Mouse (Mus musculus) neural tube, embryonic 11.5 days (tissue): Measurements from ENCODE around the gene Clmp. TPM values are rescaled to one million over a fixed set of nuclear protein-coding genes. Genes with fewer than 3 reads are reported as not detected.
"Not testable (repeated sequence)": the region's sequence is repeated elsewhere in the genome, so short reads cannot be mapped to it uniquely, and the experiment has no call there.

Experiments
- ATAC-seq: fragments of 200-750 bp; cut with Nextera tagmentation; 2 replicates; pipeline ENCODE4 v1.8.0; 2017; ENCODE audit warnings: moderate number of reproducible peaks, mild to moderate bottlenecking, moderate TSS enrichment, moderate library complexity; ENCODE audit not compliant: insufficient read depth, low FRiP score, low TSS enrichment
- DNase-seq: peaks from one replicate; pipeline ENCODE4 v3.0.0-alpha.2; 2015; ENCODE audit warnings: low spot score
- H3K27ac ChIP-seq: fragments of 300-500 bp; sonication (generic); 2 replicates; pipeline ENCODE4 v1.5.1; 2014; ENCODE audit warnings: low read depth, mild to moderate bottlenecking, low read length
- H3K27me3 ChIP-seq: fragments of 300-500 bp; sonication (generic); 2 replicates; pipeline ENCODE4 v1.6.1; 2014; ENCODE audit warnings: mild to moderate bottlenecking, low read length, mixed read lengths; ENCODE audit not compliant: control insufficient read depth, insufficient read depth
- H3K36me3 ChIP-seq: fragments of 300-500 bp; sonication (generic); 2 replicates; pipeline ENCODE4 v1.6.1; 2014; ENCODE audit warnings: mild to moderate bottlenecking, low read length, moderate library complexity, mixed read lengths; ENCODE audit not compliant: control insufficient read depth, insufficient read depth
- H3K4me1 ChIP-seq: fragments of 300-500 bp; sonication (generic); 2 replicates; pipeline ENCODE4 v1.6.1; 2014; ENCODE audit warnings: low read length, mixed read lengths; ENCODE audit not compliant: control insufficient read depth, insufficient read depth
- H3K4me2 ChIP-seq: fragments of 300-500 bp; sonication (generic); 2 replicates; pipeline ENCODE4 v1.6.1; 2014; ENCODE audit warnings: low read depth, mild to moderate bottlenecking, moderate library complexity
- H3K4me3 ChIP-seq: fragments of 300-500 bp; sonication (generic); 2 replicates; pipeline ENCODE4 v1.5.1; 2014; ENCODE audit warnings: low read depth, low read length
- H3K9ac ChIP-seq: fragments of 300-500 bp; sonication (generic); 2 replicates; pipeline ENCODE4 v1.6.1; 2014; ENCODE audit warnings: mild to moderate bottlenecking, low read length
- H3K9me3 ChIP-seq: fragments of 300-500 bp; sonication (generic); 2 replicates; pipeline ENCODE4 v1.6.1; 2016; ENCODE audit warnings: low read length; ENCODE audit not compliant: control insufficient read depth
- WGBS: fragments of 180-500 bp; shearing (Covaris S2); extraction: QIAGEN DNeasy Blood & Tissue Kit; methylation state at CpG from one replicate; pipeline ENCODE4 v1.1.7; 2014; 5-methylcytosine and 5-hydroxymethylcytosine counted together
- polyA plus RNA-seq: library from polyadenylated mRNA; unstranded; fragments of >200 nt; fragmentation: Nextera tagmentation; extraction: Ambion mirVana; gene quantifications from 2 replicates; pipeline ENCODE4 v1.2.1, GENCODE M21; 2014

Clmp gene
- polyA plus RNA-seq, 1 experiment from 2014 or later: 46.9 TPM

DNA sequence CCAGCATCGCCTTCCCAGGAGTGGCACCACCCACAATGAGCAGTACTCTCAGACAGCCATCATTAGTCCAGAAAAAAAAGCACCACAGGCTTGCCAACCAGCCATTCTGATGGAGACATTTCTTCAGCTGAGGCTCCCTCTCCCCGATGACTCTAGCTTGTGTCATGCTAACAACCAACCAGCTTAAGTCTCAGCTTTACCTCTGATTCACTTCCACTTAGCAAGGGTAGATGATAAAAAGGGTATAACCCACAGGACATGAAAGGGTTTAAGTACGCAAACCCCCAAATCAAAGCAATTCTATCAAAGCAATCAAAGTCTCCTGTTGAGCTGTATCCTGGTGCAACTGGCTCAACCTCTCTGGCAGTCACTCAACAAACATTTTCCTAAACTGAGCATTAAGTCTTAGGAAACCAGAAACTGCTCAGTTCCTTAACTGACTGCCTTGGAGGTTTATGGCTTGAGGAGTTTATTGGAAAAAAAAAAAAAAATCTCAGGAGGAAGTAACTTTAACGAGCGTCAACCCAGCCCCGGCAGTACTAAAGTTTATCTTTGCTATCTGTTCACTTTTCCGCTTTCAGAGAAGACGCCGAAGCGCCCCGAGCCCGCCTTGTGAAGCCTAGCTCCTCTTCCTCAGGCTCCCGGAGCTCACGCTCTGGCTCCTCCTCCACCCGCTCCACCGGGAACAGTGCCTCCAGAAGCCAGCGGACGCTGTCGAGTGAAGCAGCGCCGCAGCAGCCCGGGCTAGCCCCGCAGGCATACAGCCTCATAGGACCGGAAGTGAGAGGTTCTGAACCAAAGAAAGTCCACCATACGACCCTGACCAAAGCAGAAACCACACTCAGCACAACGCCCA lies 96.2 kb downstream of the Clmp start:
- Histone ChIP-seq H3K36me3 (no peaks in the 10 kb centered on the region), H3K9me3 (no peaks in the 10 kb centered on the region), H3K4me2 (peak overlapping the region; percentile 30), H3K4me3 (no peak overlapping the region), H3K9ac (no peak overlapping the region; the same call in 1 of the 2 replicates), H3K4me1 (peaks cover 6% of the 10 kb centered on the region), H3K27ac (no peak overlapping the region), H3K27me3 (no peaks in the 10 kb centered on the region)
- WGBS: 35% methylated on average over 26 of the region's 26 CpGs
- no peak for DNase-seq
- ATAC-seq: no peak

DNA sequence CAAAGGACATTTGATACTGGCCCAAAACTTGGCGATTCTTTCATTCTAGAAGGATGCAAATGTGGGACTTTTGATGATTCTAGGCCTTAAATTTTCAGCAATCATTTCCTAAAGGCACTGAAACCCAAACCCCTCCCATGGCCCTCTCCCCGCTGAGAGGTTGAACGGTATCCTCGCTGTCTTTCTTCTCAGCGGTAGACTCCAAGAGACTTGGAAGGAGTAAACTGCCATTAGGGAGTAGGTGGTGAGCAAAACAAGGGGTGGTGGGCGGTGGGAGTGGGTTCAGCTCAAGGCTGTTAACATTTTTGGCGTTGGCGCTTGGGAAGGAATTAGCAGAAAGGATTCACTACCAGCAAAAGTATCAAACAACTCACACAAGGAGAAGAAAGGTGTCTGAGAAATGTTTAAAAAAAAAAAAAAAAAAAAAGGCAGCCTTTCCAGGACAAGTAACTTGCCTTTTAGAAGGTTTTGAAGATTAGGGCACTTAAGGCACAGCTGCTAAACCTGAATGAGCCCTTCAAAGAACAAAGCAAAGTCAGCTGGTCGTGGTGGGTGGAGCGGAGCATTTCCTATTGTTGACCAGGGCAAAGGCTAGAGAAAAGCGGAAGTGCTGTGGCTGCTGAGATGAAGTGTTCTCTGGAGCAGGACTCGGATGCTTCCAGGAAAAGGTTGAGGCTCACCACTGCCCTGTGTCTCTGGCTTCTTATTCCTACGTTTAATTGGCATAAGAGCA lies 98.0 kb downstream of the Clmp start:
- H3K4me3 ChIP-seq: no peak overlapping the region
- ATAC-seq: no peak
- WGBS: 8% methylated on average over 13 of the region's 13 CpGs
- H3K4me1 ChIP-seq: peaks cover 6% of the 10 kb centered on the region
- H3K36me3 ChIP-seq: no peaks in the 10 kb centered on the region
- peak; percentile 61 for DNase-seq
- H3K27me3 ChIP-seq: no peaks in the 10 kb centered on the region
- H3K9me3 ChIP-seq: no peaks in the 10 kb centered on the region
- peak overlapping the region; percentile 58; the same call in 1 of the 2 replicates for H3K27ac ChIP-seq
- peak overlapping the region; percentile 29 for H3K4me2 ChIP-seq
- H3K9ac ChIP-seq: peak overlapping the region; percentile 44

DNA sequence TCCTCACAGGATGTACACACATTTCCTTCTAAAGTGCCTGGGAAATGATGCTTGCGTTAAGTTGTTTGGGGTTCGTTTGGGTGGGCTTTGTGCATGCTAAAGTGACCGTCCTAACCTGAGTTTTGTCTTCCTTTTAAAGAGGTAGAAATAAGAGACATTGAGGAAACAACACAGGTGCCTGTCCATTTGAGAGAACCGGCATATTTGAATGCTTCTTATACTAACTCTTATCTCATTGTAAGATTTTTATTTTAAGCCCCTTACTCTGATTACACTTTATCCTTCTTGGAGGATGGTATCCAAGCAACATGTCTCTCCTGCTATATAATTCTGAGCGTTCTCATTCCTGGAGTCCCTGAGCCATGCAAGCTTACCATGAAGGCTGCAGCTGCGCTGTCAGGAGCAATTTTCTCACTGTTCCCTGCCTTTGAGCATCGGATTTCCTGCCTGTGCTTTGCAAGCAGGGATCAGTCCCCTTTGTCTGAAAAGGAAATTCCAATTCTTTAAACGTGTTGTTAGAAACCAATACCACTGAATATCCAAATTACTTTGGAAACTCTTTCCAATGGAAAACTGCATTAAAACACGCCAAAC lies 98.7 kb downstream of the Clmp start:
- no peaks in the 10 kb centered on the region for H3K9me3 ChIP-seq
- peaks cover 6% of the 10 kb centered on the region for H3K4me1 ChIP-seq
- H3K27me3 ChIP-seq: no peaks in the 10 kb centered on the region
- H3K4me2 ChIP-seq: peak overlapping the region; percentile 29
- ATAC-seq (no peak; the same call in 1 of the 2 replicates), DNase-seq (no peak)
- peak overlapping the region; percentile 58; the same call in 1 of the 2 replicates for H3K27ac ChIP-seq
- 7% methylated on average over 9 of the region's 9 CpGs for WGBS
- no peak overlapping the region for H3K4me3 ChIP-seq
- H3K9ac ChIP-seq: peak overlapping the region; percentile 44
- no peaks in the 10 kb centered on the region for H3K36me3 ChIP-seq

DNA sequence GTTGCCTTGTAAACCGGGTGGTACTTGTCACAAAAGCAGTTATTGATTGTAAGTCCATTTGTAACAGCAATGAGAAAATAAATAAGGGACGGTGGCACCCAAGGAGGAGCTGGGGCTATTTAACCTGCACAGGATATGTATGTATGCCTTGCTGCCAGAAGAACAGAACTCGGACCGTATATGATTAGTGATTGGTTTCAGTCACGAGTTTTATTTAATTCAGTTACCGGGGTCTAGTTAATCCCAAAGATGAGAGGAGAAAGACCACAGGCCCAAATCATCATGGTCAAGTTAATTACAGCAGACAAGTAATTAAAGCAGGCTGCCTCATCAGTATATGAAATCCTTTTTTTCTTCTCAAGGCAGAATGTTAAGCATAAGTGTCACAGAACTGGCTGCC lies 99.7 kb downstream of the Clmp start:
- no peak overlapping the region for H3K4me3 ChIP-seq
- no peaks in the 10 kb centered on the region for H3K36me3 ChIP-seq
- ATAC-seq: no peak
- H3K4me1 ChIP-seq: peaks cover 6% of the 10 kb centered on the region
- H3K27ac ChIP-seq: no peak overlapping the region
- H3K9ac ChIP-seq: no peak overlapping the region
- no peaks in the 10 kb centered on the region for H3K9me3 ChIP-seq
- no peak for DNase-seq
- no peak overlapping the region for H3K4me2 ChIP-seq
- no peaks in the 10 kb centered on the region for H3K27me3 ChIP-seq
- WGBS: 66% methylated on average over 6 of the region's 6 CpGs

DNA sequence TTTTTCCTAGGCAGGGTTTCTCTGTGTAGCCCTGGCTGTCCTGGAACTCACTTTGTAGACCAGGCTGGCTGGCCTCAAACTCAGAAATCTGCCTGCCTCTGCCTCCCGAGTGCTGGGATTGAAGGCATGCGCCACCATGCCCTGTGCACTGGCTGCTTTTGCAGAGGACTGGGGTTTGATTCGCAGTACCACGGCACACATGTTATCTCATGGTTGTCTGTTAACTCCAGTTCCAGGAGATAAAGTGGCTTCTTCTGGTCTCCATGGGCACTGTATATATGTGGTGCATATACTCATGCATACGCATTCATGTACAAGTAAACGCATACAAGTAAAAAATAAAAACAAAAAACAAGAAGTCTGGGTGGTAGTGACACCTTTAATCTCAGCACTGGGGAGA lies 101.1 kb downstream of the Clmp start:
- H3K9ac ChIP-seq, H3K27me3 ChIP-seq, H3K4me3 ChIP-seq, H3K9me3 ChIP-seq, H3K4me2 ChIP-seq, H3K27ac ChIP-seq, DNase-seq, H3K36me3 ChIP-seq, ATAC-seq, H3K4me1 ChIP-seq: not testable (repeated sequence)
- WGBS: 95% methylated on average over 6 of the region's 6 CpGs

DNA sequence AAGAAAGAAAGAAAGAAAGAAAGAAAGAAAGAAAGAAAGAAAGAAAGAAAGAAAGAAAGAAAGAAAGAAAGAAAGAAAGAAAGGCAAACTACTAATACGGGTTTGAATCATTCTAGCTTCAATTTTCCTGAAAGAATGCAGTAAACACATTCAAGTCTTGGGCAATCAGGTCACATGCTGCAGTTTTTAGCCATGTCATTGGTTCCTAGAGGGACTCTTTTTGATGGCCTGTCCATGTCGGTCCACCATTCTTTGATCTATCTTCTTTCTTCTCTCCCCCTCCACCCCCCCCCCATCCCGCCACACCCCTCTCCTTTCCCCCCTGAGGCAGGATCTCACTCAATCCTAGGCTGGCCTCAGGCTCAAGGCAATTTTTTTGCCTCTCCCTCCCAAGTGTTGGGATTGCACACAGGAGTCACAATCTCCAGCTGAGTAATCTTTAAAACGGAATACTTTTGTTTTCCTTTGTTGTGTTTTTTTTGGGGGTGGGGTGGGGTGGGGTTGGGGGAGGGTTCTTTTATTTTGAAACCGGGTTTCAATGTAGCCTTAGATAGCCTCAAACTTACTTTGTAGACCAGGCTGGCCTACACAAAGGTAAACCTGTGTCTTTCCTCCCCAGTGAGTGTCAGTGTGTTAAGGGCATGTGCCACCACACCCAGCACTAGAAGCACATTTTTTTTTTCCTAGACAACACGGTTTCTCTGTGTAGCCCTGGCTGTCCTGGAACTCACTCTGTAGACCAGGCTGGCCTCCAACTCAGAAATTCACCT lies 106.3 kb downstream of the Clmp start:
- 73% methylated on average over 6 of the region's 6 CpGs for WGBS

DNA sequence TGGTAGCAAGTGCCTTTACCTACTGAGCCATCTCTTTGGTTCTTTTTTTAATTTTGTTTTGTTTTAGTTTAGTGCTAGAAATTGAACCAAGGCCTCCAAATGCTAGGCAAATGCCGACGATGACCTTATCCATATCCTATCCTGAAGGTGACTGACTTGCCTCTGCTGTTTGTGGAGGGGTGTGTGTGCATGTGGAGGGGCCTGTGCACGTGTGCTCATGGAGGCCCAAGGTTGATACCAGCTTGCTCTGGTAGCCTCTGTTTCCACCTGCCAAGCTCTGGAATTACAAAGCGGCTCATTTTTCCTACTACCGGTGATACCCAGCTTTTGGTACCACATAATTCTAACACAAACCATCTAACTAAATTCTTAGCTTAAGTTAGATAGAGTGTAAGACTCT lies 107.8 kb downstream of the Clmp start:
- Histone ChIP-seq H3K9ac (no peak overlapping the region), H3K36me3 (no peaks in the 10 kb centered on the region), H3K27me3 (no peaks in the 10 kb centered on the region), H3K27ac (no peak overlapping the region), H3K4me3 (no peak overlapping the region), H3K4me1 (no peaks in the 10 kb centered on the region), H3K4me2 (no peak overlapping the region), H3K9me3 (no peaks in the 10 kb centered on the region)
- no peak for ATAC-seq
- WGBS: 92% methylated on average over 5 of the region's 5 CpGs
- DNase-seq: no peak

More for the DNA sequence above, 106.3 kb downstream of the Clmp start:
- no peak overlapping the region for H3K27ac ChIP-seq
- no peak overlapping the region for H3K9ac ChIP-seq
- no peaks in the 10 kb centered on the region for H3K4me1 ChIP-seq
- DNase-seq: no peak
- no peak overlapping the region for H3K4me3 ChIP-seq
- H3K4me2 ChIP-seq: no peak overlapping the region
- no peaks in the 10 kb centered on the region for H3K27me3 ChIP-seq
- H3K36me3 ChIP-seq: no peaks in the 10 kb centered on the region
- H3K9me3 ChIP-seq: no peaks in the 10 kb centered on the region
- ATAC-seq: no peak

DNA sequence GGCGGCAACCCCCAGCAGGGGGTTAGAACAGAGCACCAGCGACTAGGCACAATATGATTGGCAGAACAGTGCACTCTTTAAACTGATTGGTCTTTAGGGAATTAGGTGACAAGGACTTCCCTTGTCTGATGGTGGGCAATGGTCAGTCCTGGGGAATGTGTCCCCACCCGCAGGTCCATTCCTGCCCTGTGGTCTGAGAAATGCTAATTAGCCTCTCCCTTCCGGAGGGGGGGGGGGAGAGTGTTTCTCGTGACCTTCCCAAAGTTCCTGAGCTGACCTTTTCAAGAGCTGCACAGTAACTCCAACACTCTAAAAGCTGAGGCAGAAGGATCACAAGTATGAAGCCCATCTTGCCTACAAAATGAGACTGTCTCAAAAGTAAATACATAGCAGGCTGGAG lies 108.5 kb downstream of the Clmp start:
- DNase-seq (no peak), ATAC-seq (no peak)
- WGBS: 14% methylated on average over 5 of the region's 5 CpGs
- Histone ChIP-seq H3K4me1 (peaks cover 3% of the 10 kb centered on the region), H3K27me3 (no peaks in the 10 kb centered on the region), H3K36me3 (no peaks in the 10 kb centered on the region), H3K4me2 (no peak overlapping the region), H3K27ac (no peak overlapping the region), H3K4me3 (no peak overlapping the region), H3K9me3 (no peaks in the 10 kb centered on the region), H3K9ac (no peak overlapping the region)
